In the genomic region with DNA sequence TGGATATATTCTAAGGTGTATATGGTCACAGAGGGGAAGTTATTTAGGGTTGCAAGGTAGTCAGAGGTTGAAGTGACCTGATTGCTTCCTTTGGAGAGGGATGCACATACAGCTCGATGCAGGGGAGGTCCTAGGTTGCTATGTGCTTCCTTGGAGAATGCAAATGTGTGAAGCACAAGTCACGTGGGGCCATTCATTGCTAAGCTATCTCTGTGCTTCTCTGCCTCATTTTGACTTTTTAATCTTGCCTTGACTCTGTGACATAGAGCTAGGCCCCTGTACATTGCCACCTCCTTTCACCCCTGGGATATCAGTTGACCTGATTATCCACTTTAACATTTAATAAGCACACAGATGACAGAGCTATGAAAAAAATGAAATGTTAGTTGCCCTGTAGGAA, we compare ENCODE assay signal across 23 mouse cellular contexts.
DNase-seq lines count a peak whose midpoint lies in the region; ATAC-seq and TF ChIP-seq lines count a peak whose summit lies in the region.
"Had no signal": no experiment of that assay in that cellular context is flagged by ENCODE, and none has a peak within 500 bp of the region (broad histone marks: within the 10 kb centered on the region; RNA-seq: fewer than 3 reads in every experiment).

No protein-coding gene starts in this region.

- WGBS in midbrain, embryonic 11.5 days = 38% methylated on average over 2 of the region's 2 CpGs
- 51% methylated on average over 2 of the region's 2 CpGs for WGBS in midbrain, embryonic 10.5 days
- 63% methylated on average over 2 of the region's 2 CpGs for WGBS in neural tube, embryonic 11.5 days
- 63% methylated on average over 2 of the region's 2 CpGs for WGBS in olfactory bulb, adult 2 months

- H3K4me3 ChIP-seq in midbrain, embryonic 11.5 days (ENCODE audit: low read depth, low read length) = no peak overlapping the region
- H3K4me3 ChIP-seq in midbrain, embryonic 10.5 days = no peak overlapping the region
- H3K4me3 ChIP-seq in neural tube, embryonic 11.5 days (ENCODE audit: low read depth, low read length) = no peak overlapping the region
- H3K4me3 ChIP-seq in myocyte = no peak overlapping the region
- no peak overlapping the region for H3K4me3 ChIP-seq in olfactory bulb, adult 2 months (ENCODE audit: insufficient read depth, low read depth, low read length)
- H3K4me3 ChIP-seq: embryonic facial prominence, embryonic 12.5 days; embryonic facial prominence, embryonic 15.5 days; gastrocnemius, adult 2 months; hindbrain, embryonic 15.5 days had no signal

- no peak overlapping the region for H3K27ac ChIP-seq in midbrain, embryonic 11.5 days (ENCODE audit: low read depth, low read length)
- H3K27ac ChIP-seq in midbrain, embryonic 10.5 days (replicated peaks) = no peak overlapping the region
- no peak overlapping the region for H3K27ac ChIP-seq in neural tube, embryonic 11.5 days (ENCODE audit: low read depth, low read length)
- H3K27ac ChIP-seq in olfactory bulb, adult 2 months (ENCODE audit: insufficient read depth, low read depth, low read length) = peak overlapping the region; percentile 82; the same call in 1 of the 2 replicates
- H3K27ac ChIP-seq: embryonic facial prominence, embryonic 12.5 days; embryonic facial prominence, embryonic 15.5 days; gastrocnemius, adult 2 months; hindbrain, embryonic 15.5 days had no signal

- no peaks in the 10 kb centered on the region for H3K36me3 ChIP-seq in midbrain, embryonic 11.5 days (ENCODE audit: control insufficient read depth, insufficient read depth, low read length)
- H3K36me3 ChIP-seq in midbrain, embryonic 10.5 days = no peaks in the 10 kb centered on the region
- no peaks in the 10 kb centered on the region for H3K36me3 ChIP-seq in neural tube, embryonic 11.5 days (ENCODE audit: control insufficient read depth, insufficient read depth, low read length)
- no peaks in the 10 kb centered on the region for H3K36me3 ChIP-seq in myocyte (ENCODE audit: control insufficient read depth, insufficient read depth)
- H3K36me3 ChIP-seq: embryonic facial prominence, embryonic 12.5 days; embryonic facial prominence, embryonic 15.5 days; hindbrain, embryonic 15.5 days had no signal

- H3K9me3 ChIP-seq in midbrain, embryonic 11.5 days (ENCODE audit: control insufficient read depth, low read length) = no peaks in the 10 kb centered on the region
- H3K9me3 ChIP-seq in midbrain, embryonic 10.5 days (replicated peaks) = no peaks in the 10 kb centered on the region
- H3K9me3 ChIP-seq in neural tube, embryonic 11.5 days (ENCODE audit: control insufficient read depth, low read length) = no peaks in the 10 kb centered on the region
- H3K9me3 ChIP-seq: embryonic facial prominence, embryonic 12.5 days; embryonic facial prominence, embryonic 15.5 days; hindbrain, embryonic 15.5 days had no signal

- no peak for TF ChIP-seq CTCF in olfactory bulb, adult 2 months (IDR thresholded peaks at IDR 0.05; ENCODE audit: insufficient read depth, low read depth, low read length)

- no peaks in the 10 kb centered on the region for H3K4me1 ChIP-seq in midbrain, embryonic 11.5 days (ENCODE audit: control insufficient read depth, insufficient read depth, low read length)
- H3K4me1 ChIP-seq in midbrain, embryonic 10.5 days = peaks cover 7% of the 10 kb centered on the region; the same call in 1 of the 2 replicates
- H3K4me1 ChIP-seq in neural tube, embryonic 11.5 days (ENCODE audit: control insufficient read depth, insufficient read depth, low read length) = no peaks in the 10 kb centered on the region
- H3K4me1 ChIP-seq in olfactory bulb, adult 2 months (ENCODE audit: control insufficient read depth, insufficient read depth, low read length) = peaks cover 3% of the 10 kb centered on the region; the same call in 1 of the 2 replicates
- H3K4me1 ChIP-seq: embryonic facial prominence, embryonic 12.5 days; embryonic facial prominence, embryonic 15.5 days; hindbrain, embryonic 15.5 days had no signal

- no peak for DNase-seq in midbrain, embryonic 11.5 days (ENCODE audit: low spot score, missing footprints)
- DNase-seq in midbrain, embryonic 10.5 days (ENCODE audit: low spot score) = no peak
- DNase-seq in neural tube, embryonic 11.5 days (ENCODE audit: low spot score) = peak; percentile 10
- DNase-seq in neural tube, embryonic 10.5 days (ENCODE audit: extremely low spot score, low spot score) = no peak
- DNase-seq in lung, postnatal 14 days = no peak
- DNase-seq: adrenal gland, adult 2 months; adrenal gland, postnatal 14 days; cerebellum, adult 11 months; cerebellum, adult 2 months; cerebellum, adult 9-11 months; cerebellum, postnatal 25 days; forebrain, postnatal 0 days; gastrocnemius, adult 2 months; gastrocnemius, postnatal 14 days; heart, adult 11 months had no signal

- H3K4me2 ChIP-seq in midbrain, embryonic 11.5 days = no peak overlapping the region
- H3K4me2 ChIP-seq in neural tube, embryonic 11.5 days (ENCODE audit: low read depth) = no peak overlapping the region
- H3K4me2 ChIP-seq in myocyte (ENCODE audit: low read depth) = no peak overlapping the region
- H3K4me2 ChIP-seq: embryonic facial prominence, embryonic 12.5 days; embryonic facial prominence, embryonic 15.5 days; heart, embryonic 11.5 days; hindbrain, embryonic 15.5 days had no signal

- TF ChIP-seq POLR2A in myocyte (IDR thresholded peaks at IDR 0.05; ENCODE audit: insufficient read length, low read depth) = no peak
- TF ChIP-seq POLR2A in olfactory bulb, adult 2 months (IDR thresholded peaks at IDR 0.05; ENCODE audit: insufficient read depth, low read depth, low read length) = no peak

- H3K79me2 ChIP-seq in myocyte (ENCODE audit: control insufficient read depth, insufficient read depth) = no peaks in the 10 kb centered on the region

- H3K9ac ChIP-seq in midbrain, embryonic 11.5 days (ENCODE audit: low read length) = no peak overlapping the region
- H3K9ac ChIP-seq in neural tube, embryonic 11.5 days (ENCODE audit: low read length) = no peak overlapping the region
- H3K9ac ChIP-seq: embryonic facial prominence, embryonic 12.5 days; embryonic facial prominence, embryonic 15.5 days; forebrain, postnatal 0 days; hindbrain, embryonic 15.5 days had no signal

- H3K27me3 ChIP-seq in midbrain, embryonic 11.5 days (ENCODE audit: control insufficient read depth, insufficient read depth, low read length) = no peaks in the 10 kb centered on the region
- H3K27me3 ChIP-seq in midbrain, embryonic 10.5 days (ENCODE audit: low read depth, poor library complexity, severe bottlenecking) = no peaks in the 10 kb centered on the region
- no peaks in the 10 kb centered on the region for H3K27me3 ChIP-seq in neural tube, embryonic 11.5 days (ENCODE audit: control insufficient read depth, insufficient read depth, low read length)
- H3K27me3 ChIP-seq in myocyte (ENCODE audit: control insufficient read depth, insufficient read depth, insufficient read length) = no peaks in the 10 kb centered on the region
- H3K27me3 ChIP-seq: embryonic facial prominence, embryonic 12.5 days; embryonic facial prominence, embryonic 15.5 days; hindbrain, embryonic 15.5 days had no signal

- ATAC-seq in midbrain, embryonic 11.5 days (ENCODE audit: low FRiP score) = peak; percentile 79
- ATAC-seq in neural tube, embryonic 11.5 days (ENCODE audit: insufficient read depth, low FRiP score, low TSS enrichment) = peak; percentile 40; the same call in 1 of the 2 replicates
- ATAC-seq: CD4-positive, CD25-positive, alpha-beta regulatory T cell, adult 4 months; forebrain, embryonic 14.5 days; forebrain, postnatal 0 days had no signal

- no peak overlapping the region for H3ac ChIP-seq in myocyte (ENCODE audit: control insufficient read depth, insufficient read length)

TF ChIP-seq in myocyte, 11 proteins besides CTCF, POLR2A, EP300 and RAD21:
- TF ChIP-seq TCF12 (IDR thresholded peaks at IDR 0.05; ENCODE audit: insufficient read depth, poor library complexity, severe bottlenecking) (no peak), MYOG (IDR thresholded peaks at IDR 0.05; ENCODE audit: control insufficient read depth in 1 of 3, insufficient read depth in 1 of 3, insufficient read length in 2 of 3, low read depth in 2 of 3) (no peak), USF1 (IDR thresholded peaks at IDR 0.05; ENCODE audit: low read depth) (peak; percentile 60), REST (IDR thresholded peaks at IDR 0.05; ENCODE audit: insufficient read depth, insufficient read length) (no peak), SRF (IDR thresholded peaks at IDR 0.05; ENCODE audit: control insufficient read depth, insufficient read length, low read depth) (no peak), CEBPB (IDR thresholded peaks at IDR 0.05; ENCODE audit: insufficient read depth, poor library complexity, severe bottlenecking) (no peak)
